Mouse (Mus musculus): ENCODE results near the gene Nxn. TPM values are rescaled to one million over a fixed set of nuclear protein-coding genes. Genes with fewer than 3 reads are reported as not detected.
A peak's percentile ranks its signal among the peaks of the same experiment; 100 is the strongest.

The Nxn gene
- polyA plus RNA-seq, 1 experiment from 2014 or later: 35.6 TPM

- H3K27ac ChIP-seq: peak overlapping the region; percentile 66
- peak; percentile 49; the same call in 1 of the 2 replicates for ATAC-seq (ENCODE audit: low FRiP score)
- no peak overlapping the region for H3K4me3 ChIP-seq
- 63% methylated on average over 17 of the region's 17 CpGs for WGBS
- no peak overlapping the region for H3K9ac ChIP-seq
- H3K27me3 ChIP-seq: no peaks in the 10 kb centered on the region
- no peaks in the 10 kb centered on the region for H3K36me3 ChIP-seq
- no peaks in the 10 kb centered on the region for H3K9me3 ChIP-seq
- H3K4me2 ChIP-seq: no peak overlapping the region
- H3K4me1 ChIP-seq (replicated peaks): peaks cover 61% of the 10 kb centered on the region
Observed at GRCm38 (mm10) chr11:76374491-76375185, 24.3 kb downstream of the Nxn start.

GRCm38 (mm10) chr11:76372534-76372933 lies 26.4 kb downstream of the Nxn start:
- Histone ChIP-seq H3K27ac (peak overlapping the region; percentile 67), H3K27me3 (no peaks in the 10 kb centered on the region), H3K4me1 (replicated peaks) (peaks cover 60% of the 10 kb centered on the region), H3K9me3 (no peaks in the 10 kb centered on the region), H3K4me2 (no peak overlapping the region), H3K36me3 (no peaks in the 10 kb centered on the region), H3K9ac (no peak overlapping the region), H3K4me3 (no peak overlapping the region)
- WGBS: 59% methylated on average over 6 of the region's 6 CpGs
- ATAC-seq (ENCODE audit: low FRiP score): no peak

GRCm38 (mm10) chr11:76372120-76372519 lies 26.8 kb downstream of the Nxn start:
- no peak for ATAC-seq (ENCODE audit: low FRiP score)
- Histone ChIP-seq H3K27me3 (no peaks in the 10 kb centered on the region), H3K4me2 (no peak overlapping the region), H3K36me3 (no peaks in the 10 kb centered on the region), H3K9me3 (no peaks in the 10 kb centered on the region), H3K4me3 (no peak overlapping the region), H3K4me1 (replicated peaks) (peaks cover 56% of the 10 kb centered on the region), H3K9ac (no peak overlapping the region), H3K27ac (peak overlapping the region; percentile 67)
- WGBS: 60% methylated on average over 2 of the region's 2 CpGs

GRCm38 (mm10) chr11:76370491-76370890 lies 28.4 kb downstream of the Nxn start:
- no peak for ATAC-seq (ENCODE audit: low FRiP score)
- Histone ChIP-seq H3K4me2 (no peak overlapping the region), H3K4me3 (no peak overlapping the region)

GRCm38 (mm10) chr11:76366720-76367119 lies 32.2 kb downstream of the Nxn start:
- H3K27me3 ChIP-seq: no peaks in the 10 kb centered on the region
- H3K4me2 ChIP-seq: no peak overlapping the region
- no peak overlapping the region for H3K27ac ChIP-seq
- no peak overlapping the region for H3K9ac ChIP-seq
- no peak for ATAC-seq (ENCODE audit: low FRiP score)
- H3K9me3 ChIP-seq: no peaks in the 10 kb centered on the region
- H3K36me3 ChIP-seq: 0 out of 2 replicates have a peak, but pooled peaks cover 4% of the 10 kb centered on the region
- no peak overlapping the region for H3K4me3 ChIP-seq
- 88% methylated on average over 15 of the region's 15 CpGs for WGBS
- peaks cover 37% of the 10 kb centered on the region for H3K4me1 ChIP-seq (replicated peaks)

More at GRCm38 (mm10) chr11:76370491-76370890, 28.4 kb downstream of the Nxn start:
- H3K9me3 ChIP-seq: no peaks in the 10 kb centered on the region
- peaks cover 52% of the 10 kb centered on the region for H3K4me1 ChIP-seq (replicated peaks)
- H3K27ac ChIP-seq: 0 out of 2 replicates have a peak overlapping the region, but pooled peaks have one; percentile 8
- H3K36me3 ChIP-seq: 0 out of 2 replicates have a peak, but pooled peaks cover 4% of the 10 kb centered on the region
- no peaks in the 10 kb centered on the region for H3K27me3 ChIP-seq
- H3K9ac ChIP-seq: no peak overlapping the region

- H3K27me3 ChIP-seq: no peaks in the 10 kb centered on the region
- no peak overlapping the region for H3K4me2 ChIP-seq
- peaks cover 43% of the 10 kb centered on the region for H3K4me1 ChIP-seq (replicated peaks)
- H3K36me3 ChIP-seq: 0 out of 2 replicates have a peak, but pooled peaks cover 4% of the 10 kb centered on the region
- WGBS: 55% methylated on average over 5 of the region's 5 CpGs
- H3K27ac ChIP-seq: peak overlapping the region; percentile 75
- no peak for ATAC-seq (ENCODE audit: low FRiP score)
- H3K9ac ChIP-seq: peak overlapping the region; percentile 58; the same call in 1 of the 2 replicates
- H3K4me3 ChIP-seq: no peak overlapping the region
- H3K9me3 ChIP-seq: no peaks in the 10 kb centered on the region
Observed at GRCm38 (mm10) chr11:76364038-76364437, 34.9 kb downstream of the Nxn start.

GRCm38 (mm10) chr11:76363636-76364035 lies 35.3 kb downstream of the Nxn start:
- H3K9ac ChIP-seq: peak overlapping the region; percentile 58; the same call in 1 of the 2 replicates
- peaks cover 47% of the 10 kb centered on the region for H3K4me1 ChIP-seq (replicated peaks)
- peak overlapping the region; percentile 75 for H3K27ac ChIP-seq
- no peak overlapping the region for H3K4me3 ChIP-seq
- H3K36me3 ChIP-seq: 0 out of 2 replicates have a peak, but pooled peaks cover 4% of the 10 kb centered on the region
- no peaks in the 10 kb centered on the region for H3K9me3 ChIP-seq
- no peak for ATAC-seq (ENCODE audit: low FRiP score)
- peak overlapping the region; percentile 8; the same call in 1 of the 2 replicates for H3K4me2 ChIP-seq
- no peaks in the 10 kb centered on the region for H3K27me3 ChIP-seq
- 13% methylated on average over 9 of the region's 9 CpGs for WGBS

GRCm38 (mm10) chr11:76363178-76363577 lies 35.8 kb downstream of the Nxn start:
- 0 out of 2 replicates have a peak, but pooled peaks cover 4% of the 10 kb centered on the region for H3K36me3 ChIP-seq
- H3K9ac ChIP-seq: peak overlapping the region; percentile 58; the same call in 1 of the 2 replicates
- peaks cover 52% of the 10 kb centered on the region for H3K4me1 ChIP-seq (replicated peaks)
- H3K4me2 ChIP-seq: peak overlapping the region; percentile 8; the same call in 1 of the 2 replicates
- 11% methylated on average over 6 of the region's 6 CpGs for WGBS
- H3K27ac ChIP-seq: peak overlapping the region; percentile 75; the same call in 1 of the 2 replicates
- H3K27me3 ChIP-seq: no peaks in the 10 kb centered on the region
- peak; percentile 43; the same call in 1 of the 2 replicates for ATAC-seq (ENCODE audit: low FRiP score)
- no peaks in the 10 kb centered on the region for H3K9me3 ChIP-seq
- H3K4me3 ChIP-seq: no peak overlapping the region

GRCm38 (mm10) chr11:76361422-76361821 lies 37.5 kb downstream of the Nxn start:
- WGBS: 79% methylated on average over 4 of the region's 4 CpGs

GRCm38 (mm10) chr11:76360255-76360654 lies 38.7 kb downstream of the Nxn start:
- H3K27me3 ChIP-seq: no peaks in the 10 kb centered on the region
- WGBS: 54% methylated on average over 6 of the region's 6 CpGs

More at GRCm38 (mm10) chr11:76361422-76361821, 37.5 kb downstream of the Nxn start:
- no peak overlapping the region for H3K4me2 ChIP-seq
- no peak overlapping the region for H3K27ac ChIP-seq
- H3K27me3 ChIP-seq: no peaks in the 10 kb centered on the region
- H3K9me3 ChIP-seq: no peaks in the 10 kb centered on the region
- H3K36me3 ChIP-seq: 0 out of 2 replicates have a peak, but pooled peaks cover 1% of the 10 kb centered on the region
- no peak for ATAC-seq (ENCODE audit: low FRiP score)
- H3K4me1 ChIP-seq (replicated peaks): peaks cover 62% of the 10 kb centered on the region
- no peak overlapping the region for H3K9ac ChIP-seq
- no peak overlapping the region for H3K4me3 ChIP-seq

GRCm38 (mm10) chr11:76358628-76359320 lies 40.2 kb downstream of the Nxn start:
- Histone ChIP-seq H3K36me3 (no peaks in the 10 kb centered on the region), H3K9me3 (no peaks in the 10 kb centered on the region), H3K4me3 (no peak overlapping the region), H3K27me3 (no peaks in the 10 kb centered on the region), H3K4me1 (replicated peaks) (peaks cover 73% of the 10 kb centered on the region), H3K27ac (peak overlapping the region; percentile 31), H3K9ac (no peak overlapping the region), H3K4me2 (no peak overlapping the region)
- 50% methylated on average over 14 of the region's 14 CpGs for WGBS
- ATAC-seq (ENCODE audit: low FRiP score): no peak

More at GRCm38 (mm10) chr11:76360255-76360654, 38.7 kb downstream of the Nxn start:
- no peak for ATAC-seq (ENCODE audit: low FRiP score)
- no peak overlapping the region for H3K9ac ChIP-seq
- no peak overlapping the region for H3K4me3 ChIP-seq
- H3K4me1 ChIP-seq (replicated peaks): peaks cover 69% of the 10 kb centered on the region
- H3K9me3 ChIP-seq: no peaks in the 10 kb centered on the region
- no peaks in the 10 kb centered on the region for H3K36me3 ChIP-seq
- no peak overlapping the region; the same call in 1 of the 2 replicates for H3K27ac ChIP-seq
- no peak overlapping the region for H3K4me2 ChIP-seq

- no peak overlapping the region for H3K27ac ChIP-seq
- ATAC-seq (ENCODE audit: low FRiP score): no peak
- H3K9me3 ChIP-seq: no peaks in the 10 kb centered on the region
- WGBS: 46% methylated on average over 12 of the region's 12 CpGs
- peaks cover 74% of the 10 kb centered on the region for H3K4me1 ChIP-seq (replicated peaks)
- H3K27me3 ChIP-seq: no peaks in the 10 kb centered on the region
- H3K4me3 ChIP-seq: no peak overlapping the region
- no peak overlapping the region for H3K9ac ChIP-seq
- H3K36me3 ChIP-seq: no peaks in the 10 kb centered on the region
- no peak overlapping the region for H3K4me2 ChIP-seq
Observed at GRCm38 (mm10) chr11:76357464-76357863, 41.5 kb downstream of the Nxn start.
